Mouse (Mus musculus): ENCODE results near the gene Igfbp4. TPM values are rescaled to one million over a fixed set of nuclear protein-coding genes. Genes with fewer than 3 reads are reported as not detected.

Igfbp4 gene
- 112 and 133 TPM in 2 replicates for polyA plus RNA-seq (2012; rRNA removed; ENCODE audit: low replicate concordance)

GRCm38 (mm10) chr11:99041051-99041729, at the start of gene Igfbp4:
TSS of gene Igfbp4 (plus strand) at chr11:99041244.

GRCm38 (mm10) chr11:99023500-99024467, 17.3 kb upstream of the Igfbp4 start, which contains the start of gene Top2a:
TSS of gene Top2a (minus strand) at chr11:99024189.

GRCm38 (mm10) chr11:99089077-99089601, 48.1 kb downstream of the Igfbp4 start, which contains the start of gene Tns4:
TSS of gene Tns4 (minus strand) at chr11:99089306.

Other genes with a start within 250 kb of the Igfbp4 start
- gene Msl1, start 245.7 kb upstream of the Igfbp4 start, polyA plus RNA-seq (2012; rRNA removed; ENCODE audit: low replicate concordance) = 24.9 and 48.0 TPM in 2 replicates
- gene Casc3, start 236.3 kb upstream of the Igfbp4 start, polyA plus RNA-seq (2012; rRNA removed; ENCODE audit: low replicate concordance) = 18.0 and 20.3 TPM in 2 replicates
- gene Rapgefl1, start 204.5 kb upstream of the Igfbp4 start, polyA plus RNA-seq (2012; rRNA removed; ENCODE audit: low replicate concordance) = 25.4 and 30.7 TPM in 2 replicates
- gene Wipf2, start 177.6 kb upstream of the Igfbp4 start, polyA plus RNA-seq (2012; rRNA removed; ENCODE audit: low replicate concordance) = 10.8 and 18.0 TPM in 2 replicates
- 0.12 and 0.36 TPM in 2 replicates for gene Cdc6, start 133.4 kb upstream of the Igfbp4 start, polyA plus RNA-seq (2012; rRNA removed; ENCODE audit: low replicate concordance)
- 39.4 and 56.7 TPM in 2 replicates for gene Rara, start 113.4 kb upstream of the Igfbp4 start, polyA plus RNA-seq (2012; rRNA removed; ENCODE audit: low replicate concordance)
- 3.4 and 7.4 TPM in 2 replicates for gene Gjd3, start 58.2 kb upstream of the Igfbp4 start, polyA plus RNA-seq (2012; rRNA removed; ENCODE audit: low replicate concordance)
- 2.1 and 3.1 TPM in 2 replicates for gene Top2a, start 17.1 kb upstream of the Igfbp4 start, polyA plus RNA-seq (2012; rRNA removed; ENCODE audit: low replicate concordance)
- gene Tns4, start 48.1 kb downstream of the Igfbp4 start, polyA plus RNA-seq (2012; rRNA removed; ENCODE audit: low replicate concordance) = 14.9 and 27.4 TPM in 2 replicates
- 0.39 and 2.5 TPM in 2 replicates for gene Ccr7, start 113.8 kb downstream of the Igfbp4 start, polyA plus RNA-seq (2012; rRNA removed; ENCODE audit: low replicate concordance)
- gene Smarce1, start 189.8 kb downstream of the Igfbp4 start, polyA plus RNA-seq (2012; rRNA removed; ENCODE audit: low replicate concordance) = 4.2 and 7.6 TPM in 2 replicates
- 0.07 and 0.12 TPM in 2 replicates for gene Krt222, start 202.8 kb downstream of the Igfbp4 start, polyA plus RNA-seq (2012; rRNA removed; ENCODE audit: low replicate concordance)
- gene Krt24, start 244.0 kb downstream of the Igfbp4 start, polyA plus RNA-seq (2012; rRNA removed; ENCODE audit: low replicate concordance) = not detected in 2 replicates